Mouse (Mus musculus): ENCODE measurements around the gene Chga.

DNA sequence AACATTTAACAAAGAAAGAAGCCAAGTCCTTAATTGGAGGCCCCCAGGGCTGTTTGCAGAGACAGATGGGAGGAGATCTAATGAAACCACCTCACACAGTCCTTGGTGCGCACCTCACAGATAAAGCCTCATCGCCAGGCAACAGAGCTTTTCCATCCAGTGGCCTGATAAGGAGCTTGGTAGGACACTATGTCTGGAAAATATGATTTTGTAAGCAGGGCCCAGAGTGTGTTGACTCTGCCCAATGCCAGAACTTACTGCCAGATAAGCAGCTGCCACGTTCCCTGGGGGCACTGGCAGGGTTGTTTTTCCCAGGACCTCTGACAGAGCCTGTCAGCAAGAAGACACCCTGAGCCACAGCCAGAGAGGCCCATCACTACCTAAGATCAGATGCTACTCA lies 3.6 kb upstream of the Chga start:
- TF ChIP-seq CTCF (IDR thresholded peaks at IDR 0.05; ENCODE audit: control insufficient read depth, insufficient read depth, insufficient replicate concordance, low read depth, low read length) (no peak), POLR2A (IDR thresholded peaks at IDR 0.05; ENCODE audit: control insufficient read depth, low read depth, low read length) (no peak)
